In the genomic region with DNA sequence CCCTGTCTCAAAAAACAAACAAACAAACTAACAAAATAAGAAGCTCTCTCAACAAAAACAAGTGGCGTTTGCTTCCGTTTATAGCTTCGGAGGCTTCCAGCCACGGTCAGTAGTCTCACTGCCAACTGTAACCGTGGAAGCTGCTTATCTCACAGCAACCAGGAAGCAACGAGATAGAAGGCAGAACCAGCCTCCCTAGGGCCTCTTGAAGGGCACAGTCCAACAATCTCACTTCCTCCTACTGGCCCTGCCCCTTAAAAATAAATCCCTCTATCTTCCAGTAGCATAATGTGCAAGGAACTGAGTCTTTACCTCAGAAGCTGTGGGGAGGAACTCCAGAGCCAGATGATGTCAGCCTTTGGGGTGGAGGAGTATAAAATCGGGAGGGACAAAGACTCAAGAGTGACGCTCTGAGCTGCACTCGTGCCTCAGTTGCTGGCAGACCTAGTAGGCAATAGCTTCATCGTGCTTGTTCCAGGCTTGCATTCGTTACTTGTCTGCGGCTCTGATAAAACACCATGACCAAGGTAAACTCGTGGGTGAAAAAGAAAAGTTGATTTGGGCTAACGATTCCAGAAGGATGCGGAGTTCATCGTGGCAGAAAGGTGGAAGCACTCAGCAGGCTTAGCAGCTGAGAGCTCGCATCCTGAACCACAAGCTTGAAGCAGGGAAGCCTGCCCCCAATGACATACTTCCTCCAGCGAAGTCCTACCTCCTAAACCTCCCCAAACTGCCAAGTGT, we compare ENCODE assay signal across 11 mouse cellular contexts. TPM values are rescaled to one million over a fixed set of nuclear protein-coding genes. Genes with fewer than 3 reads are reported as not detected.
DNase-seq lines count a peak whose midpoint lies in the region; ATAC-seq and TF ChIP-seq lines count a peak whose summit lies in the region.
"Had no signal": no experiment of that assay in that cellular context is flagged by ENCODE, and none has a peak within 500 bp of the region (broad histone marks: within the 10 kb centered on the region; RNA-seq: fewer than 3 reads in every experiment).

No protein-coding gene starts in this region.

- no peaks in the 10 kb centered on the region for H3K36me3 ChIP-seq in heart, embryonic 16.5 days (ENCODE audit: control insufficient read depth, insufficient read depth)
- H3K36me3 ChIP-seq in kidney, adult 2 months (ENCODE audit: control insufficient read depth, insufficient read depth, low read length), result no peaks in the 10 kb centered on the region
- H3K36me3 ChIP-seq: hindbrain, embryonic 13.5 days had no signal

- no peak for TF ChIP-seq CTCF in kidney, adult 2 months (conservative IDR thresholded peaks at IDR 0.05; ENCODE audit: insufficient read depth, insufficient read length, low read depth, low read length)

- peaks cover 3% of the 10 kb centered on the region; the same call in 1 of the 2 replicates for H3K4me1 ChIP-seq in heart, embryonic 16.5 days (ENCODE audit: control insufficient read depth, insufficient read depth, low read length)
- H3K4me1 ChIP-seq in kidney, adult 2 months (ENCODE audit: control insufficient read depth, insufficient read depth, low read length), result no peaks in the 10 kb centered on the region

- H3K27me3 ChIP-seq in heart, embryonic 16.5 days (ENCODE audit: control insufficient read depth, insufficient read depth, low read length), result no peaks in the 10 kb centered on the region
- no peaks in the 10 kb centered on the region for H3K27me3 ChIP-seq in kidney, adult 2 months (replicated peaks; ENCODE audit: control insufficient read depth, insufficient read depth, low read length)
- H3K27me3 ChIP-seq: hindbrain, embryonic 13.5 days had no signal

- H3K4me2 ChIP-seq in heart, embryonic 16.5 days (ENCODE audit: low read depth, low read length), result no peak overlapping the region
- H3K4me2 ChIP-seq: hindbrain, embryonic 13.5 days had no signal

- WGBS in heart, embryonic 16.5 days, result 71% methylated on average over 18 of the region's 18 CpGs
- 67% methylated on average over 18 of the region's 18 CpGs for WGBS in large intestine, adult 2 months
- 87% methylated on average over 18 of the region's 18 CpGs for WGBS in kidney, adult 2 months

- intact Hi-C loops in heart, postnatal 36 days (cut with DNase I), result no loop called here

- H3K27ac ChIP-seq in heart, embryonic 16.5 days (ENCODE audit: low read length), result peak overlapping the region; percentile 39; the same call in 1 of the 2 replicates
- H3K27ac ChIP-seq in kidney, adult 2 months (ENCODE audit: insufficient read depth, low read depth, low read length), result no peak overlapping the region
- H3K27ac ChIP-seq: hindbrain, embryonic 13.5 days had no signal

- ATAC-seq in heart, embryonic 16.5 days (replicated peaks; ENCODE audit: extremely low read depth, insufficient read depth, low FRiP score), result no peak
- ATAC-seq in monocyte, adult 5-6 weeks (replicated peaks; ENCODE audit: insufficient number of reproducible peaks, low FRiP score, low TSS enrichment, poor library complexity, severe bottlenecking), result peak; percentile 79

- no peak for TF ChIP-seq POLR2A in kidney, adult 2 months (IDR thresholded peaks at IDR 0.05; ENCODE audit: low read depth, low read length)

- DNase-seq in heart, postnatal 36 days, result no peak
- DNase-seq in MEL-GATA-1-ER (ENCODE audit: extremely low read depth, low read depth), result peak; percentile 99
- DNase-seq in large intestine, adult 2 months (ENCODE audit: low read depth, low spot score), result peak; percentile 22
- DNase-seq in left cerebral cortex, adult 11 months (ENCODE audit: low spot score), result no peak
- DNase-seq in kidney, adult 2 months, result no peak
- no peak for DNase-seq in gastrocnemius, adult 18-20 months (ENCODE audit: low spot score)
- DNase-seq: adrenal gland, postnatal 25 days; right cerebral cortex, adult 18-20 months had no signal

- no peaks in the 10 kb centered on the region for H3K9me3 ChIP-seq in heart, embryonic 16.5 days (replicated peaks; ENCODE audit: control insufficient read depth, low read length)
- H3K9me3 ChIP-seq: hindbrain, embryonic 13.5 days had no signal

- no peak overlapping the region for H3K4me3 ChIP-seq in heart, embryonic 16.5 days (ENCODE audit: low read length)
- H3K4me3 ChIP-seq in kidney, adult 2 months (ENCODE audit: insufficient read depth, low read depth, low read length), result no peak overlapping the region
- H3K4me3 ChIP-seq: hindbrain, embryonic 13.5 days had no signal

- H3K9ac ChIP-seq in heart, embryonic 16.5 days (ENCODE audit: low read length), result no peak overlapping the region
- H3K9ac ChIP-seq: hindbrain, embryonic 13.5 days had no signal

RNA-seq across cellular contexts. Expression of a gene that starts 35.3 kb away (rescaled TPM):
- polyA plus RNA-seq in heart, embryonic 16.5 days (2015; fragmentation: Nextera tagmentation; extraction: Ambion mirVana), result 80.0 and 81.2 TPM in 2 replicates
- total RNA-seq in heart, postnatal 36 days (2021), result 10 to 100 TPM; 40.1 to 46.0 TPM
- polyA plus RNA-seq in large intestine, adult 2 months (2012; rRNA removed), result 11.2 TPM in 2 replicates
- 66.0 to 74.1 TPM (median 72.0 TPM) in 3 replicates for total RNA-seq in monocyte, adult 5-6 weeks (2017)
- 6.9 and 10.5 TPM in 2 replicates for polyA plus RNA-seq in kidney, adult 2 months (2012; rRNA removed)
- 10 to 100 TPM; 66.5 to 68.8 TPM for total RNA-seq in gastrocnemius, adult 18-20 months (2021)

Comparison
In these comparisons a context has a peak if more than half of its experiments do, and no peak if none do; other contexts are left out.
1. DNase-seq: peak in MEL-GATA-1-ER (single experiment) and large intestine, adult 2 months (single experiment); none in heart, postnatal 36 days (0 of 2), left cerebral cortex, adult 11 months (single experiment), kidney, adult 2 months (single experiment) and gastrocnemius, adult 18-20 months (single experiment).